Mouse (Mus musculus) MEL (cell line): ENCODE data around the gene Lbh. TPM values are rescaled to one million over a fixed set of nuclear protein-coding genes. Genes with fewer than 3 reads are reported as not detected.

ENCODE experiments used
- DNase-seq: peaks from one replicate; pipeline ENCODE4 v3.0.0; 2011; ENCODE audit warnings: low read depth, low spot score
- H3K27ac ChIP-seq: 2 replicates; pipeline ENCODE4 v1.5.1; 2012; ENCODE audit warnings: low read depth, mild to moderate bottlenecking, control low read depth, low read length, moderate library complexity; ENCODE audit not compliant: control insufficient read depth
- H3K27me3 ChIP-seq, 2 experiments: fragments of 150-350 bp in 1 of 2; sonication (generic) in 1 of 2; 2 replicates each; pipeline ENCODE4 v1.6.1; 2012; ENCODE audit warnings: low read length in 2 of 2, mild to moderate bottlenecking in 2 of 2, improper control_type of control experiment in 1 of 2, moderate library complexity in 1 of 2; ENCODE audit not compliant: insufficient read depth in 2 of 2, control insufficient read depth in 1 of 2
- H3K36me3 ChIP-seq, 2 experiments: 2 replicates each; pipeline ENCODE4 v1.6.1; 2012 to 2014; ENCODE audit warnings: low read length in 2 of 2, improper control_type of control experiment in 1 of 2, inconsistent platforms in 1 of 2, mild to moderate bottlenecking in 1 of 2; ENCODE audit not compliant: insufficient read depth in 2 of 2, control insufficient read depth in 1 of 2
- H3K4me1 ChIP-seq, 2 experiments: fragments of 150-350 bp in 1 of 2; sonication (generic) in 1 of 2; 2 replicates each; pipeline ENCODE4 v1.6.1; 2012; ENCODE audit warnings: low read length in 2 of 2, improper control_type of control experiment in 1 of 2, mild to moderate bottlenecking in 1 of 2; ENCODE audit not compliant: insufficient read depth in 2 of 2, control insufficient read depth in 1 of 2
- H3K4me3 ChIP-seq, 2 experiments: fragments of 150-350 bp in 1 of 2; sonication (generic) in 1 of 2; 2 replicates each; pipeline ENCODE4 v1.5.1; 2012; ENCODE audit warnings: low read depth in 2 of 2, low read length in 2 of 2, mild to moderate bottlenecking in 2 of 2, moderate library complexity in 2 of 2, control low read depth in 1 of 2, improper control_type of control experiment in 1 of 2; ENCODE audit not compliant: control insufficient read depth in 1 of 2, insufficient read depth in 1 of 2
- H3K79me2 ChIP-seq: 2 replicates; pipeline ENCODE4 v1.6.1; 2012; ENCODE audit warnings: mild to moderate bottlenecking, low read length, moderate library complexity; ENCODE audit not compliant: control insufficient read depth, poor library complexity, insufficient read depth
- H3K9ac ChIP-seq: 2 replicates; pipeline ENCODE4 v1.6.1; 2012; ENCODE audit warnings: low read depth, mild to moderate bottlenecking, control low read depth, low read length, moderate library complexity; ENCODE audit not compliant: control insufficient read depth, poor library complexity, severe bottlenecking
- H3K9me3 ChIP-seq: fragments of 150-350 bp; sonication (generic); replicated peaks from 2 replicates; pipeline ENCODE4 v1.6.1; 2012; ENCODE audit warnings: mild to moderate bottlenecking, low read length, improper control_type of control experiment, moderate library complexity; ENCODE audit not compliant: insufficient read depth
- BHLHE40 ChIP-seq: IDR thresholded peaks from 2 replicates; pipeline ENCODE4 v1.6.1; 2012; ENCODE audit warnings: low read depth, mild to moderate bottlenecking, inconsistent platforms, low read length, improper control_type of control experiment, borderline replicate concordance
- CHD1 ChIP-seq: IDR thresholded peaks from 2 replicates; pipeline ENCODE4 v1.6.1; 2012; ENCODE audit warnings: low read depth, mild to moderate bottlenecking, inconsistent platforms, low read length, improper control_type of control experiment
- E2F4 ChIP-seq: IDR thresholded peaks from 2 replicates; pipeline ENCODE4 v1.6.1; 2011; ENCODE audit warnings: low read depth, low read length, improper control_type of control experiment, borderline replicate concordance
- ETS1 ChIP-seq: IDR thresholded peaks from 2 replicates; pipeline ENCODE4 v1.6.1; 2012; ENCODE audit warnings: low read depth, mild to moderate bottlenecking, inconsistent platforms, low read length, improper control_type of control experiment, moderate library complexity
- GABPA ChIP-seq: IDR thresholded peaks from 2 replicates; pipeline ENCODE4 v1.6.1; 2012; ENCODE audit warnings: low read depth, mild to moderate bottlenecking, inconsistent platforms, low read length, improper control_type of control experiment, moderate library complexity
- GATA1 ChIP-seq: IDR thresholded peaks from 2 replicates; pipeline ENCODE4 v1.6.1; 2011; ENCODE audit warnings: low read depth, low read length, improper control_type of control experiment
- JUND ChIP-seq: IDR thresholded peaks from 2 replicates; pipeline ENCODE4 v1.6.1; 2011; ENCODE audit warnings: low read depth, mild to moderate bottlenecking, improper control_type of control experiment, low read length
- MAX ChIP-seq: IDR thresholded peaks from 2 replicates; pipeline ENCODE4 v1.6.1; 2011; ENCODE audit warnings: low read length, improper control_type of control experiment
- MEF2A ChIP-seq: IDR thresholded peaks from 2 replicates; pipeline ENCODE4 v1.6.1; 2014; ENCODE audit warnings: low read depth, mild to moderate bottlenecking, inconsistent platforms, low read length, improper control_type of control experiment; ENCODE audit not compliant: poor library complexity, insufficient replicate concordance, severe bottlenecking; ENCODE audit errors: extremely low read depth
- NRF1 ChIP-seq: IDR thresholded peaks from 2 replicates; pipeline ENCODE4 v1.6.1; 2014; ENCODE audit warnings: low read depth, mild to moderate bottlenecking, inconsistent platforms, low read length, improper control_type of control experiment, moderate library complexity; ENCODE audit not compliant: poor library complexity, insufficient read depth, severe bottlenecking
- POLR2A ChIP-seq, 2 experiments: IDR thresholded peaks; 2 replicates each; pipeline ENCODE4 v1.6.1; 2011 to 2012; ENCODE audit warnings: low read length in 2 of 2, mild to moderate bottlenecking in 2 of 2, control low read depth in 1 of 2, improper control_type of control experiment in 1 of 2, low read depth in 1 of 2, moderate library complexity in 1 of 2; ENCODE audit not compliant: control insufficient read depth in 1 of 2, insufficient read depth in 1 of 2, poor library complexity in 1 of 2
- RCOR1 ChIP-seq: IDR thresholded peaks from 2 replicates; pipeline ENCODE4 v1.6.1; 2012; ENCODE audit warnings: low read depth, mild to moderate bottlenecking, inconsistent platforms, low read length, improper control_type of control experiment
- SIN3A ChIP-seq: IDR thresholded peaks from 2 replicates; pipeline ENCODE4 v1.6.1; 2012; ENCODE audit warnings: low read length, improper control_type of control experiment, inconsistent platforms
- SMC3 ChIP-seq: IDR thresholded peaks from 2 replicates; pipeline ENCODE4 v1.6.1; 2011; ENCODE audit warnings: low read depth, low read length, improper control_type of control experiment
- TBP ChIP-seq: IDR thresholded peaks from 2 replicates; pipeline ENCODE4 v1.8.0; 2011; ENCODE audit warnings: low read depth, low read length, improper control_type of control experiment
- TCF12 ChIP-seq: IDR thresholded peaks from 2 replicates; pipeline ENCODE4 v1.6.1; 2014; ENCODE audit warnings: low read depth, mild to moderate bottlenecking, inconsistent platforms, low read length, improper control_type of control experiment, moderate library complexity
- USF2 ChIP-seq, 2 experiments: IDR thresholded peaks; 2 replicates each; pipeline ENCODE4 v1.6.1; 2011 to 2012; ENCODE audit warnings: improper control_type of control experiment in 2 of 2, low read length in 2 of 2, borderline replicate concordance in 1 of 2, inconsistent platforms in 1 of 2, low read depth in 1 of 2, mild to moderate bottlenecking in 1 of 2; ENCODE audit not compliant: insufficient read depth in 1 of 2
- polyA plus RNA-seq, 2 experiments: library from polyadenylated mRNA; stranded (reverse) in 1 of 2; unstranded in 1 of 2; fragments of >175 nt in 1 of 2; fragments of >200 nt in 1 of 2; gene quantifications; 2 replicates each; pipeline versions ENCODE4 v1.2.1 to v1.2.4; 2012; ENCODE audit warnings: low replicate concordance in 2 of 2, low read depth in 1 of 2; ENCODE audit not compliant: insufficient read length in 2 of 2, insufficient read depth in 1 of 2, missing spikeins in 1 of 2
- total RNA-seq: library from RNA; depleted of rRNA; stranded (reverse); fragments of 300-350 nt; gene quantifications from 2 replicates; pipeline ENCODE4 v1.2.3, GENCODE M21; 2012

Lbh gene
- total and polyA plus RNA-seq, 3 experiments, result not detected

GRCm38 (mm10) chr17:72901705-72902104 is 16.4 kb upstream of the Lbh start:
- Histone ChIP-seq H3K27me3 (no peaks in the 10 kb centered on the region), H3K27ac (no peak overlapping the region), H3K9ac (no peak overlapping the region), H3K36me3 (no peaks in the 10 kb centered on the region), H3K4me3 (no peak overlapping the region), H3K9me3 (no peaks in the 10 kb centered on the region), H3K4me1 (no peaks in the 10 kb centered on the region), H3K79me2 (no peaks in the 10 kb centered on the region)
- TF ChIP-seq TCF12 (no peak), TBP (no peak)
- DNase-seq, result no peak

GRCm38 (mm10) chr17:72903321-72903720 is 14.8 kb upstream of the Lbh start:
- H3K9ac ChIP-seq, result no peak overlapping the region
- no peaks in the 10 kb centered on the region for H3K79me2 ChIP-seq
- no peaks in the 10 kb centered on the region for H3K36me3 ChIP-seq
- no peaks in the 10 kb centered on the region for H3K9me3 ChIP-seq
- H3K4me1 ChIP-seq, result no peaks in the 10 kb centered on the region
- H3K4me3 ChIP-seq, result no peak overlapping the region
- no peaks in the 10 kb centered on the region for H3K27me3 ChIP-seq
- no peak overlapping the region for H3K27ac ChIP-seq
- DNase-seq, result no peak
- TF ChIP-seq ETS1, result no peak
- TF ChIP-seq SMC3, result no peak
- TF ChIP-seq GATA1, result no peak
- TF ChIP-seq POLR2A (IDR thresholded peaks at IDR 0.05; ENCODE audit: control insufficient read depth in 1 of 2, insufficient read depth in 1 of 2, low read depth in 1 of 2, low read length in 2 of 2, poor library complexity in 1 of 2), result no peak
- no peak for TF ChIP-seq TBP
- no peak for TF ChIP-seq USF2 (IDR thresholded peaks at IDR 0.05; ENCODE audit: borderline replicate concordance in 1 of 2, insufficient read depth in 1 of 2, low read depth in 1 of 2, low read length in 2 of 2)
- no peak for TF ChIP-seq GABPA
- TF ChIP-seq BHLHE40, result no peak

GRCm38 (mm10) chr17:72903921-72904421 is 14.1 kb upstream of the Lbh start:
- Histone ChIP-seq H3K4me1 (no peaks in the 10 kb centered on the region), H3K4me3 (no peak overlapping the region), H3K36me3 (no peaks in the 10 kb centered on the region), H3K27ac (no peak overlapping the region), H3K27me3 (no peaks in the 10 kb centered on the region), H3K9ac (no peak overlapping the region), H3K9me3 (no peaks in the 10 kb centered on the region), H3K79me2 (no peaks in the 10 kb centered on the region)
- DNase-seq, result no peak
- TF ChIP-seq SIN3A (no peak), JUND (no peak), E2F4 (no peak), MEF2A (no peak), RCOR1 (no peak), MAX (no peak), NRF1 (no peak), CHD1 (no peak)
